Mouse (Mus musculus): ENCODE measurements around the gene Ntrk3. TPM values are rescaled to one million over a fixed set of nuclear protein-coding genes. Genes with fewer than 3 reads are reported as not detected.

Ntrk3 gene
- polyA plus RNA-seq, 1 experiment: 91.5 TPM

GRCm38 (mm10) chr7:78500863-78501262 lies 236.9 kb downstream of the Ntrk3 start:
- Histone ChIP-seq H3K4me1 (ENCODE audit: control insufficient read depth, insufficient read depth, low read length) (peaks cover 31% of the 10 kb centered on the region), H3K4me3 (replicated peaks; ENCODE audit: insufficient read depth, low read depth, low read length) (no peak overlapping the region), H3K27ac (ENCODE audit: insufficient read depth, low read length) (peak overlapping the region; percentile 13; the same call in 1 of the 2 replicates), H3K27me3 (ENCODE audit: control insufficient read depth, insufficient read depth, low read length) (no peaks in the 10 kb centered on the region)
- 82% methylated on average over 5 of the region's 5 CpGs for WGBS
- DNase-seq: no peak
- TF ChIP-seq CTCF (IDR thresholded peaks at IDR 0.05; ENCODE audit: borderline replicate concordance, insufficient read depth, low read depth, low read length) (no peak), POLR2A (IDR thresholded peaks at IDR 0.05; ENCODE audit: borderline replicate concordance, insufficient read depth, low read length) (no peak)

- Histone ChIP-seq H3K27me3 (ENCODE audit: control insufficient read depth, insufficient read depth, low read length) (no peaks in the 10 kb centered on the region), H3K27ac (ENCODE audit: insufficient read depth, low read length) (no peak overlapping the region), H3K4me3 (replicated peaks; ENCODE audit: insufficient read depth, low read depth, low read length) (no peak overlapping the region), H3K4me1 (ENCODE audit: control insufficient read depth, insufficient read depth, low read length) (peaks cover 28% of the 10 kb centered on the region)
- DNase-seq: no peak
- TF ChIP-seq POLR2A (IDR thresholded peaks at IDR 0.05; ENCODE audit: borderline replicate concordance, insufficient read depth, low read length): no peak
- no peak for TF ChIP-seq CTCF (IDR thresholded peaks at IDR 0.05; ENCODE audit: borderline replicate concordance, insufficient read depth, low read depth, low read length)
- 90% methylated on average over 1 of the region's 1 CpGs for WGBS
These were observed 237.8 kb downstream of the Ntrk3 start for GRCm38 (mm10) chr7:78499970-78500369.

- Histone ChIP-seq H3K4me3 (replicated peaks; ENCODE audit: insufficient read depth, low read depth, low read length) (no peak overlapping the region), H3K27me3 (ENCODE audit: control insufficient read depth, insufficient read depth, low read length) (no peaks in the 10 kb centered on the region), H3K4me1 (ENCODE audit: control insufficient read depth, insufficient read depth, low read length) (peaks cover 32% of the 10 kb centered on the region), H3K27ac (ENCODE audit: insufficient read depth, low read length) (peak overlapping the region; percentile 29; the same call in 1 of the 2 replicates)
- DNase-seq: peak in 1 of 2 experiments; percentile 71
- no peak for TF ChIP-seq CTCF (IDR thresholded peaks at IDR 0.05; ENCODE audit: borderline replicate concordance, insufficient read depth, low read depth, low read length)
- TF ChIP-seq POLR2A (IDR thresholded peaks at IDR 0.05; ENCODE audit: borderline replicate concordance, insufficient read depth, low read length): no peak
- WGBS: 17% methylated on average over 4 of the region's 4 CpGs
These were observed 239.5 kb downstream of the Ntrk3 start for GRCm38 (mm10) chr7:78498356-78498755.

- WGBS: 81% methylated on average over 7 of the region's 7 CpGs
- no peak for DNase-seq
- Histone ChIP-seq H3K4me3 (replicated peaks; ENCODE audit: insufficient read depth, low read depth, low read length) (no peak overlapping the region), H3K27ac (ENCODE audit: insufficient read depth, low read length) (peak overlapping the region; percentile 51; the same call in 1 of the 2 replicates), H3K27me3 (ENCODE audit: control insufficient read depth, insufficient read depth, low read length) (no peaks in the 10 kb centered on the region), H3K4me1 (ENCODE audit: control insufficient read depth, insufficient read depth, low read length) (peaks cover 32% of the 10 kb centered on the region)
- TF ChIP-seq CTCF (IDR thresholded peaks at IDR 0.05; ENCODE audit: borderline replicate concordance, insufficient read depth, low read depth, low read length) (no peak), POLR2A (IDR thresholded peaks at IDR 0.05; ENCODE audit: borderline replicate concordance, insufficient read depth, low read length) (no peak)
These were observed 240.0 kb downstream of the Ntrk3 start for GRCm38 (mm10) chr7:78497819-78498218.

GRCm38 (mm10) chr7:78493591-78493990 lies 244.2 kb downstream of the Ntrk3 start:
- no peak for DNase-seq
- Histone ChIP-seq H3K27ac (ENCODE audit: insufficient read depth, low read length) (no peak overlapping the region), H3K27me3 (ENCODE audit: control insufficient read depth, insufficient read depth, low read length) (no peaks in the 10 kb centered on the region), H3K4me1 (ENCODE audit: control insufficient read depth, insufficient read depth, low read length) (peaks cover 14% of the 10 kb centered on the region), H3K4me3 (replicated peaks; ENCODE audit: insufficient read depth, low read depth, low read length) (no peak overlapping the region)
- TF ChIP-seq POLR2A (IDR thresholded peaks at IDR 0.05; ENCODE audit: borderline replicate concordance, insufficient read depth, low read length) (no peak), CTCF (IDR thresholded peaks at IDR 0.05; ENCODE audit: borderline replicate concordance, insufficient read depth, low read depth, low read length) (no peak)
- 86% methylated on average over 7 of the region's 7 CpGs for WGBS

GRCm38 (mm10) chr7:78491176-78491575 lies 246.6 kb downstream of the Ntrk3 start:
- peak in 1 of 2 experiments; percentile 55 for DNase-seq
- Histone ChIP-seq H3K4me1 (ENCODE audit: control insufficient read depth, insufficient read depth, low read length) (peaks cover 8% of the 10 kb centered on the region), H3K4me3 (replicated peaks; ENCODE audit: insufficient read depth, low read depth, low read length) (no peak overlapping the region), H3K27me3 (ENCODE audit: control insufficient read depth, insufficient read depth, low read length) (no peaks in the 10 kb centered on the region), H3K27ac (ENCODE audit: insufficient read depth, low read length) (no peak overlapping the region)
- TF ChIP-seq CTCF (IDR thresholded peaks at IDR 0.05; ENCODE audit: borderline replicate concordance, insufficient read depth, low read depth, low read length) (no peak), POLR2A (IDR thresholded peaks at IDR 0.05; ENCODE audit: borderline replicate concordance, insufficient read depth, low read length) (no peak)
- WGBS: 24% methylated on average over 7 of the region's 7 CpGs

- Histone ChIP-seq H3K4me1 (ENCODE audit: control insufficient read depth, insufficient read depth, low read length) (peaks cover 27% of the 10 kb centered on the region; the same call in 1 of the 2 replicates), H3K4me3 (replicated peaks; ENCODE audit: insufficient read depth, low read depth, low read length) (no peak overlapping the region), H3K27ac (ENCODE audit: insufficient read depth, low read length) (peak overlapping the region; percentile 26; the same call in 1 of the 2 replicates), H3K27me3 (ENCODE audit: control insufficient read depth, insufficient read depth, low read length) (no peaks in the 10 kb centered on the region)
- no peak for DNase-seq
- 58% methylated on average over 2 of the region's 2 CpGs for WGBS
- TF ChIP-seq POLR2A (IDR thresholded peaks at IDR 0.05; ENCODE audit: borderline replicate concordance, insufficient read depth, low read length): no peak
- no peak for TF ChIP-seq CTCF (IDR thresholded peaks at IDR 0.05; ENCODE audit: borderline replicate concordance, insufficient read depth, low read depth, low read length)
These were observed 253.5 kb downstream of the Ntrk3 start for GRCm38 (mm10) chr7:78484290-78484689.

- Histone ChIP-seq H3K4me3 (replicated peaks; ENCODE audit: insufficient read depth, low read depth, low read length) (no peak overlapping the region), H3K4me1 (ENCODE audit: control insufficient read depth, insufficient read depth, low read length) (peaks cover 29% of the 10 kb centered on the region; the same call in 1 of the 2 replicates), H3K27ac (ENCODE audit: insufficient read depth, low read length) (peak overlapping the region; percentile 26), H3K27me3 (ENCODE audit: control insufficient read depth, insufficient read depth, low read length) (no peaks in the 10 kb centered on the region)
- WGBS: 22% methylated on average over 3 of the region's 3 CpGs
- DNase-seq: peak; percentile 55 to 66
- no peak for TF ChIP-seq POLR2A (IDR thresholded peaks at IDR 0.05; ENCODE audit: borderline replicate concordance, insufficient read depth, low read length)
- no peak for TF ChIP-seq CTCF (IDR thresholded peaks at IDR 0.05; ENCODE audit: borderline replicate concordance, insufficient read depth, low read depth, low read length)
These were observed 254.1 kb downstream of the Ntrk3 start for GRCm38 (mm10) chr7:78483729-78484128.

Measured in cerebellum, adult 2 months (tissue).